Mouse (Mus musculus) stomach, postnatal 0 days (tissue): ENCODE measurements around the gene Snx27. TPM values are rescaled to one million over a fixed set of nuclear protein-coding genes. Genes with fewer than 3 reads are reported as not detected.
A peak's percentile ranks its signal among the peaks of the same experiment; 100 is the strongest.

Experiments used
- ATAC-seq: fragments of 200-750 bp; cut with Nextera tagmentation; 2 replicates; pipeline ENCODE4 v1.8.0; 2017; ENCODE audit not compliant: low FRiP score, low TSS enrichment
- DNase-seq: peaks from one replicate; pipeline ENCODE4 v3.0.0-alpha.2; 2016; ENCODE audit warnings: low spot score
- H3K27ac ChIP-seq: fragments of 300-500 bp; sonication (generic); replicated peaks from 2 replicates; pipeline ENCODE4 v1.5.1; 2014; ENCODE audit warnings: mild to moderate bottlenecking, control low read depth
- H3K27me3 ChIP-seq: fragments of 300-500 bp; sonication (generic); 2 replicates; pipeline ENCODE4 v1.6.1; 2014; ENCODE audit warnings: low read length; ENCODE audit not compliant: control insufficient read depth, insufficient read depth
- H3K36me3 ChIP-seq: fragments of 300-500 bp; sonication (generic); 2 replicates; pipeline ENCODE4 v1.6.1; 2014; ENCODE audit warnings: low read length, mixed read lengths; ENCODE audit not compliant: control insufficient read depth, insufficient read depth
- H3K4me1 ChIP-seq: fragments of 300-500 bp; sonication (generic); replicated peaks from 2 replicates; pipeline ENCODE4 v1.6.1; 2014; ENCODE audit warnings: antibody characterized with exemption; ENCODE audit not compliant: control insufficient read depth, insufficient read depth
- H3K4me2 ChIP-seq: fragments of 300-500 bp; sonication (generic); replicated peaks from 2 replicates; pipeline ENCODE4 v1.6.1; 2014; ENCODE audit warnings: low read depth, mild to moderate bottlenecking, control low read depth, moderate library complexity
- H3K4me3 ChIP-seq: fragments of 300-500 bp; sonication (generic); 2 replicates; pipeline ENCODE4 v1.5.1; 2014; ENCODE audit warnings: low read depth, low read length, control low read depth
- H3K9ac ChIP-seq: fragments of 300-500 bp; sonication (generic); 2 replicates; pipeline ENCODE4 v1.6.1; 2014; ENCODE audit warnings: mild to moderate bottlenecking, low read length, control low read depth, mixed read lengths
- H3K9me3 ChIP-seq: fragments of 300-500 bp; sonication (generic); 2 replicates; pipeline ENCODE4 v1.6.1; 2016; ENCODE audit warnings: low read length; ENCODE audit not compliant: control insufficient read depth
- CTCF ChIP-seq: IDR thresholded peaks from 2 replicates; pipeline ENCODE4 v1.5.1; 2016; ENCODE audit warnings: antibody characterized with exemption, low read depth, mild to moderate bottlenecking, moderate library complexity
- EP300 ChIP-seq: optimal IDR thresholded peaks from 2 replicates; pipeline ENCODE3; 2016; ENCODE audit warnings: antibody characterized with exemption
- WGBS: fragments of 180-500 bp; shearing (Covaris S2); extraction: QIAGEN DNeasy Blood & Tissue Kit; methylation state at CpG from one replicate; pipeline ENCODE4 v1.1.7; 2014; 5-methylcytosine and 5-hydroxymethylcytosine counted together
- polyA plus RNA-seq: library from polyadenylated mRNA; unstranded; fragments of >200 nt; fragmentation: Nextera tagmentation; extraction: Ambion mirVana; gene quantifications from 2 replicates; pipeline ENCODE4 v1.2.1, GENCODE M21; 2015

The Snx27 gene
- polyA plus RNA-seq, 1 experiment from 2014 or later = 17.6 TPM

DNA sequence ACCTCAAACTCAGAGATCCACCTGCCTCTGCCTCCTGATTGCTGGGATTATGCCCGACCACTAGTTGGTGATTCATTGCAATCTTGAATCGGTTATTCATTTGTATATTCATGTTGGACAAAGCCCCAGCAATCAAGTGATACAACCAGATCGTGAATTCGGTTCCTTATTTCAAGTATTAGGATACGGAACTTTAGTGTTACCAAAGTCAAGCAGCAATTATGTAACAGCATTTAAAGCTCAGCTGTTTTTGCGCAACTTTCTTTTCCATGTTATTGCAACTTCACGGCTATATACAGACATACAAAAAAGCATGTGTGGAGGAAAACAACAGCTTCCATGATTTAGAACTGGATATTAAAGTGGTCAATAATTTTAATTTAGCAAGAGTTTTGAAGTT is 428 bp upstream of the Snx27 start:
- TF ChIP-seq CTCF = no peak
- Histone ChIP-seq H3K9me3 (no peaks in the 10 kb centered on the region), H3K27ac (no peak overlapping the region), H3K9ac (no peak overlapping the region), H3K4me3 (peak overlapping the region; percentile 82; the same call in 1 of the 2 replicates), H3K36me3 (no peaks in the 10 kb centered on the region), H3K27me3 (no peaks in the 10 kb centered on the region), H3K4me1 (peaks cover 2% of the 10 kb centered on the region; the same call in 1 of the 2 replicates), H3K4me2 (no peak overlapping the region)
- DNase-seq (no peak), ATAC-seq (no peak)
- WGBS = 65% methylated on average over 7 of the region's 7 CpGs

DNA sequence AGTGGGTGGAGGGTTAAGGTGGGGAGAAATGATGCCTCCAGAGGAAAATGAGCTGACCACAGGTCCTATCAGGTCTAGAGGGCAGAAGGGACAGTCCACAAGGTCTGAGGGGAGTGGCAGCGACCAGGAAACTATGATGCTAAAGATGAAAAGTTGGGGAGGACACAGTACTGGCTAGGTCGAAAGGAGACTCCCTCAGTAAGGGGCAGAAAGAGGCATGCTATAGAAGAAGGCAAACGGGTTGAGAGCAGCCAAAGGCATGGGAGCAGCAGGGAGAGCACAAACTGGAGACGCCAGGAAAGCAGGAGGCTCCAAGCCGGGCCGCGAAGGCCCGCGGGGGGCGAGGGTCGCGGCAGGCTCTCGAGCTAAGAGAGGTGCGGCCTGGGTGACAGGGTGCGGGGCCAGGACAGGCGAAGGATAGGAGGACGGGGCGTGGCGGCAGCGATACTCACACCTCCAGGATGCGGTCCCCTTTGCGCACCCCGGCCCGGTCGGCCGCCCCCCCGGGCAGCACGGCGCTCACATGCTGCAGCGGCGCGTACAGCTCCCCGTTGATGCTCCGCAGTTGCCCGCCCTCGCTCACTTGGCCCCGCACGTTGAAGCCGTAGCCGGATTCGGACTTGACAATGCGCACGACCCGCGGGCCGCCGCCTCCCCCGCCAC is 592 bp downstream of the Snx27 start:
- Histone ChIP-seq H3K36me3 (no peaks in the 10 kb centered on the region), H3K4me1 (peaks cover 2% of the 10 kb centered on the region; the same call in 1 of the 2 replicates), H3K27me3 (no peaks in the 10 kb centered on the region), H3K9me3 (no peaks in the 10 kb centered on the region), H3K27ac (peak overlapping the region; percentile 87), H3K4me2 (peak overlapping the region; percentile 56), H3K9ac (peak overlapping the region; percentile 83), H3K4me3 (peak overlapping the region; percentile 82)
- no peak for TF ChIP-seq EP300
- no peak for TF ChIP-seq CTCF
- DNase-seq (no peak), ATAC-seq (peak; percentile 81)
- 0% methylated on average over 33 of the region's 48 CpGs for WGBS

DNA sequence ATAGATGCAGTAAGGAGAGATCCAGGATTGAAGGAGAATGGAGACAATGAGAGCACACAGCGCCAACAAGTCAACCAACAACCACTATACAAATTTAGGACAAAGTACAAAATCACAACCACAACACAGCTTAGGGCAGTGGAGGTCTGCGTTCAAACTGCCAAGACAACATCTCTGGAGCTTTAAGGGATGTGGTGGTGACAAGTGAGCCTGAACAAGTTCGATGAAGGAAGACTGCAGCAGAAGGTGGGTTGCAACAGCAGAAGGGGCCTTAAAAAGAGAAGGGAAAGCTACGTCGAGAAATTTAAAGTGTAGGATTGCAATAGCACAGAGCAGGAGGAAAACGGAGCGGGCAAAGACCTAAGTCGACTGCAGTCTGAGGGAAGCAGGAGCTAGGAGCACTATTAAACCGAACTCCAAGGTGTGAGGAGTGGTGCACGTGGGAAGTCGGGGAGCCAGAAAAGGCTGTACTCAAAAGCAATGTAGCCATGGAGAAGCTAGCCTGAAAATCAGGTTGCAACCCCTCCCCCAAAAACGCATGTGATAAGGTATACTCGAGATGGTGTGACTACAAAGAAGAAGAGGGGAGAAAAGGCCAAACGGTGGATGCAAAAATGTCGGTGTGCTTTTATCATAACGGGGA is 1.3 kb downstream of the Snx27 start:
- no peak for ATAC-seq
- H3K27ac ChIP-seq = peak overlapping the region; percentile 87
- no peaks in the 10 kb centered on the region for H3K9me3 ChIP-seq
- peak overlapping the region; percentile 56 for H3K4me2 ChIP-seq
- no peaks in the 10 kb centered on the region for H3K27me3 ChIP-seq
- WGBS = 4% methylated on average over 16 of the region's 16 CpGs
- H3K4me1 ChIP-seq = peaks cover 2% of the 10 kb centered on the region; the same call in 1 of the 2 replicates
- no peaks in the 10 kb centered on the region for H3K36me3 ChIP-seq
- no peak for TF ChIP-seq EP300
- TF ChIP-seq CTCF = no peak
- peak overlapping the region; percentile 82 for H3K4me3 ChIP-seq
- DNase-seq = peak; percentile 26
- H3K9ac ChIP-seq = peak overlapping the region; percentile 83

DNA sequence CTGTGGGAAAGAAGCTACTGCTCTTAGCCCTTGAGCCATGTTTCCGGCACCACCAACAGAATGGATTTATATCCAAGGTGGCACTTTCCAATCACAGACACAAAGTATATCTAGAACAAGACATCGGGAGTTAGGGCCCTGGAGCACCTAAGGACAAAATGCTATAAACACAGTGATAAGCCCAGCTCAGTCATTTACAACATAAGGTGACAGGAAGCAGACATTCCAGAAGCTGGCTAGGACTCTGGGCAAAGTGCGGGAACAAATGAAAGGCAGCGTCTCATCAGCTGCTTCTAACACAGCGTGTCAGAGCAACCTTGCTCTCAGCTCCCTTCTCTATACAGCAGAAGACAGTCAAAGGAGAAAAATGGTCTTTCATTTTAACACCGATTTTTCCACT is 8.0 kb downstream of the Snx27 start:
- no peak overlapping the region for H3K27ac ChIP-seq
- H3K4me2 ChIP-seq = no peak overlapping the region
- H3K9ac ChIP-seq = no peak overlapping the region
- no peaks in the 10 kb centered on the region for H3K36me3 ChIP-seq
- WGBS = 73% methylated on average over 6 of the region's 6 CpGs
- H3K9me3 ChIP-seq = no peaks in the 10 kb centered on the region
- ATAC-seq = no peak
- TF ChIP-seq EP300 = no peak
- TF ChIP-seq CTCF = no peak
- H3K4me3 ChIP-seq = no peak overlapping the region
- H3K4me1 ChIP-seq = peaks cover 2% of the 10 kb centered on the region; the same call in 1 of the 2 replicates
- H3K27me3 ChIP-seq = no peaks in the 10 kb centered on the region
- DNase-seq = no peak

DNA sequence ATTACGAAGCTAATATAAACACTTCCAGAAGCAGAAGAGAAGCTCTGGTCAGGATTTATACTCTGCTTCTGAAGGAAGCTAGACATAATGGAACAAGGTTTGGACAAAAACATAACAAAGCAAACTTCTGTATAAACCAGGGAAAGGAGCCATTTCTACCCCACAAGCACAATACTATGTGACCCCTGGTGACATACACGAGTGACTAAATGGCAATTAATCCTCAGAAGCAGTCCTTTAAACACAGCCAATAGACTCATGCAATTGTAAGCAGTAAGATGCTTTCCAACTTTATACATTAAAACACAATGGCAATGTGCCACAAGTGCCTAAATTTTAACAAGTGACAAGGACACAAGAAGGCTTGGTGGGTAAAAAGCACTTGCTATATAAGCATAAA is 15.3 kb downstream of the Snx27 start:
- ATAC-seq (no peak), DNase-seq (no peak)
- Histone ChIP-seq H3K9me3 (no peaks in the 10 kb centered on the region), H3K4me1 (peaks cover 2% of the 10 kb centered on the region; the same call in 1 of the 2 replicates), H3K4me2 (no peak overlapping the region), H3K9ac (no peak overlapping the region), H3K4me3 (no peak overlapping the region), H3K36me3 (no peaks in the 10 kb centered on the region), H3K27ac (no peak overlapping the region), H3K27me3 (no peaks in the 10 kb centered on the region)
- TF ChIP-seq CTCF (no peak), EP300 (no peak)
- WGBS = 29% methylated on average over 2 of the region's 2 CpGs

DNA sequence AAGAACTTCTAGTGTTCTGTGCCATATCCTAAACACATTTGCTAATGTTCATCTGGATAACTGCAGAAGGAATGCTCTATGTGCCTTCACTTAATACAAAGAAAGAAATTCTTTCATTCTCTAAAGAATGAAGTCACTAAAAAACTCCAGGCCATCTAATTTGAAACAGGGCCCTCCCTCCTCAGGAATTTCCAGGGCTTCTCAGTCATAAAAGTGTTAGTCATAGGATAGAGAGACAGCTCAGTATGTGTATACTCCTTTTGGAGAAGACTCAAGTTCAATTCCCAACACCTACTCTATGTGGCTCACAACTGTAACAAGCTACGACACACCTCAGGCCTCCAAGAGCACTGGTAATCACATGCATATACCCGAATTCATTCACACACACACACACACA is 17.0 kb downstream of the Snx27 start:
- no peak for TF ChIP-seq EP300
- Histone ChIP-seq H3K27ac (no peak overlapping the region), H3K9ac (no peak overlapping the region), H3K27me3 (no peaks in the 10 kb centered on the region), H3K9me3 (no peaks in the 10 kb centered on the region), H3K4me3 (no peak overlapping the region), H3K36me3 (no peaks in the 10 kb centered on the region), H3K4me2 (no peak overlapping the region), H3K4me1 (peaks cover 2% of the 10 kb centered on the region; the same call in 1 of the 2 replicates)
- ATAC-seq = peak; percentile 51; the same call in 1 of the 2 replicates
- WGBS = 51% methylated on average over 2 of the region's 2 CpGs
- DNase-seq = no peak
